Mouse (Mus musculus): ENCODE measurements around the gene Kctd21.

Gene Kctd21

DNA sequence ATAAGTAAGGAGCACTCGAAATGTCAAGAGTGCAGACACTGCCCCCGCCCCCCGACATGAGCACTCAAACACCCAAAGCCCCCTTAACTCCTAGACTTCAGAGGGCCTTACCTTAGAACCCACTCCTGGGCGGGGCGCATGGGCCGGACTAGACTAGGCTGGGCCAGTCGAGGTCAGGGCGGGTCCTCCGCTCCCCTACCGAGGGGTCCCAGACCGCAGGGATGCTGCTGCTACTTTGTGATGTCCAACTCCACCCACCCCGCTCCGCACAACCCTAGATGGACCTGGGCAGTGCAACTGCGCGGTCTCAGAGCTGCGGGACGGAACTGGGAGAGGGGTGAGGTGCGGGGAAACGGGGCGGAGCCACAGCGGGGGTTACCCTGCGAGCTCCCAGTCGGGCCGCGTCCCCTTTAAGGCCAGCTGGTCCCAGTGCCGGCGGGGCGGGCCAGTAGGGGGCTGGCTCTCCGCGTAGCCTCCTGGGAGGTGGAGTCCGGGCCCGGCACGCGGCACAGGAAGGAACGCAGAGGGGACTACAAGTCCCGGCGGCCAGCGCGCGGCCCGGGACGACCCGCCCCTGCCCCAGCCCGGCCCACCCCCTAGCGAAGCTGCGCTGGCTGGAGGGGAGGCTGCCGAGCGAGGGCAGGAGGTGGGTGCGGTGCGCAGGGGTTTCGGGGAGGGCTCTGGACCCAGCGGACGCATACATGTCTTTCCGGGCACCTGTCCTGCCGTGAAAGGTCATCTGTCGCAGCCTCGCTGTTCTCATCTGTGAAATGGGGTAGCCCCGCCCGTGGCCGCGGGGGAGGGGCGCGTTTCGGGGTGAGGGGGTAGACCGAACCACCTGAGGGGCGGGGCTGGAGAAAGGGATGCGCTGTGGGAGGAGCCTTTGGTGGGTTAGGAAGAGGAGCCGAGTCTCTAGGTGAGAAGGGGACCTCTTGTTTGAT lies at the start of gene Kctd21, which contains the start of gene Usp35:
TSS of gene Kctd21 (plus strand) at position 602 of the 941 bp plus-strand sequence.
TSS of gene Usp35 (minus strand) at position 295 of the 941 bp plus-strand sequence.
- DNase-seq (ENCODE audit: extremely low spot score, low spot score): peak; percentile 96

DNA sequence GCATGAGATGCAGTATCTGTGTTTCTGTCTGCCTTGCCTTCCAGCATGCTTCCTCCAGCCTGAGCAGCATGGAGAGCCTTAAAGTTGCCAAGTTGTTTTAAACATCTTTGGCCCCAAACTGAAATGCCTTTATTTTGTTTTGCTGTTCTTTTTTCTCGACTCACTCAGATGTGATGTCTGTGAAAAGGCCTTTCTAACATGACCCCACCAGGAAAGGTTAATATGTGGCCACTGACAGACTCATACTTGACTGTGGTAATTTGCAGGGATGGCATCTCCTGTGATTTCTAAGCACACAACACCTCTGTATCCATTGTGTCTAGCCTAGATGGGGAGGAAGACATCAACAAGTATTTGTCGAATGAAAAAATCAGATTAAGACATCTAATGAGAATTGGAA lies 35.1 kb upstream of the Kctd21 start:
- DNase-seq (ENCODE audit: extremely low spot score, low spot score): no peak

DNA sequence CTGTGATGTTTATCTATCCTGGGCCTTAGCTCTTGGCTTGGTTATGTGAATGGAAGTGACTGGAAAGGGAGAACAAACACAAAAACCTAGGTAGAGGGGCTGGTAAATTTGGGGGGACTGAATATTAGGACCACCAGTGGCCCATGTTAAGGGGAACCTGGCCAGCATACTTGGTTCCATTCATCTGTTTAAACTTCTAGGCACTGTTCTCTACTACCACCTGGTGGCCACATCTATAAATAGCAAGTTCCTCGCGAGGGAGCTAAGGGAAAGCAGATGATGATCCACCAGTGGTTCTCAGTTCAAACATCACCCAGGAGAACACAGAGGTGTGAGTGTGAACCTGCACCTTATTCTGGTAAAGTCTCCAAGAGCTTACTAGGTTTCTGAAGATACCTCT lies 34.7 kb upstream of the Kctd21 start:
- peak; percentile 57 for DNase-seq (ENCODE audit: extremely low spot score, low spot score)

DNA sequence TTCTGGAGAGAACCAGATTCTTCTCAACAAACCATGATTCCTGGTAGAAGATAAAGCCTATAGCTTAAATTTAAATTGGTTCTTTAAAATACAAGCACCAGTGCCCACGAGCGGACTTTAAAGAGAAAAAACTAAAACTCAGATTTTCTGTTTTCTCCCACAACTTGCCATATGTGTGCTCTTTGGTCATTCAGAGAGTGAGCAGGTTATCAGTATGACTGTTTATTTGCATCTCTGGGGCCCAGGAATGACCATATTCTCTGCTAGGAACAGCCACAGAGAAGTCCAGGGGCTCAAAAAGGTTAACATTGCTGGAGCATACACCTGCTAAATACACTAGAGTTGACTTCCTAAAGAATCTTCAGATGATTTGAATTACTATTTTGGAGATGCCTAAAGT lies 33.8 kb upstream of the Kctd21 start:
- no peak for DNase-seq (ENCODE audit: extremely low spot score, low spot score)

DNA sequence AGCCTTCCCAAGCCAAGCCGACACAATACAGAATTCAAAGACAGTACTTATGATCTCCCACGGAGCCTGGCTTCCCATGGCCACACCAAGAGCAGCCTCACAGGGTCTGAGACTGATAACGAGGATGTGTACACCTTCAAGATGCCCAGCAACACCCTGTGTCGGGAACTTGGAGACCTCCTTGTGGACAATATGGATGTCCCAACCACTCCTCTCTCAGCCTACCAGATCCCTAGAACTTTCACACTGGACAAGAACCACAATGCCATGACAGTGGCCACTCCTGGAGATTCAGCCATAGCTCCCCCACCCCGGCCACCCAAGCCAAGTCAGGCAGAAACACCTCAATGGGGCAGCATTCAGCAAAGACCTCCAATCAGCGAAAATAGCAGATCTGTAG lies 33.2 kb upstream of the Kctd21 start:
- no peak for DNase-seq (ENCODE audit: extremely low spot score, low spot score)

DNA sequence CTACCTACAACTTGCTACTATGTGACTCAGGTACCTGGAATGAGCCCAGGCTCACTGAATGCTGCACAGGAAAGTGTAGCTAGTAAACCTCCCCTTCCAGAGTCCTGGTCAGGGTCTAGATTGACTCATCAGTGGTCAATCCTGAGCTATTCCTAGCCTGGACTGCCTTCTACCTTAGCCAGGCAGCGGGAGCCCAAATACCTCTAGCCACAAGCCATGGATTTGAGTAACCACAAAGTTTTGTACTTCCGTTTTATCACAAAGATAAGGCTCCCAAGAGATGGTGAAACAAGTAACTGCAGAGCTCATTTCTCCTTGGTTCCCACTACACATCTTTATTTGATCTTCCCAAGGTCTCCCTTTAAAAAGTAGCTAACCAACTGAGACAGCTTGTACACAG lies 31.2 kb upstream of the Kctd21 start:
- no peak for DNase-seq (ENCODE audit: extremely low spot score, low spot score)

DNA sequence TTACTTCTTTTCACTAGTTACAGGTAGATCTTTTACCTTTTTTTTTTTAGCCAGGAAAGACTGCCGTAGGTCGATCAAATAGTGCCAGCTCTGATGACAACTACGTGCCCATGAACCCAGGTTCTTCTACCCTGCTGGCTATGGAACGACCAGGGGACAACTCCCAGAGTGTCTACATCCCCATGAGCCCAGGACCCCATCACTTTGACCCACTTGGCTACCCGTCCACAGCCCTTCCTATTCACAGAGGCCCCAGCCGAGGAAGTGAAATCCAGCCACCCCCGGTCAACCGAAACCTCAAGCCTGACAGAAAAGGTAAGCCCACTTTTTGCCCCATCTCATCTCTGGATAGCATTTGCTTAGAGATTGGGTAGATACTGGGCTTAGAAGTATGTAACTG lies 30.8 kb upstream of the Kctd21 start:
- no peak for DNase-seq (ENCODE audit: extremely low spot score, low spot score)

DNA sequence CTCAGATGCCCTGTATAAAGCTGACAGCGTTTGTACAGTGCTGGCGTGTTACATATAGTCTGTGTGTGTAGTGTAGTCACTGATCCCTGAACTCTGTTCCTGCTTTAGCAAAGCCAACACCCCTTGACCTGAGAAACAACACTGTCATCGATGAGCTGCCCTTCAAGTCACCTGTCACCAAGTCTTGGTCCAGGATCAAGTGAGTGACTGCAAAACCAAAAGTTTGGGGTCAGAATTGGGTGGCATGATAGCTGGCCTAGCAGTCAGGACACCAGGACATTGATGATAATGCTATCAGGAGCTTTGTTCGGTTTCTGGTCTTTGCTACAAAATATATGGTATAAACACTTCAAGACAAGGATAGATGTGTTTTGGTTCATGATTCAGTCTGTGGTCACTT lies 29.9 kb upstream of the Kctd21 start:
- no peak for DNase-seq (ENCODE audit: extremely low spot score, low spot score)

DNA sequence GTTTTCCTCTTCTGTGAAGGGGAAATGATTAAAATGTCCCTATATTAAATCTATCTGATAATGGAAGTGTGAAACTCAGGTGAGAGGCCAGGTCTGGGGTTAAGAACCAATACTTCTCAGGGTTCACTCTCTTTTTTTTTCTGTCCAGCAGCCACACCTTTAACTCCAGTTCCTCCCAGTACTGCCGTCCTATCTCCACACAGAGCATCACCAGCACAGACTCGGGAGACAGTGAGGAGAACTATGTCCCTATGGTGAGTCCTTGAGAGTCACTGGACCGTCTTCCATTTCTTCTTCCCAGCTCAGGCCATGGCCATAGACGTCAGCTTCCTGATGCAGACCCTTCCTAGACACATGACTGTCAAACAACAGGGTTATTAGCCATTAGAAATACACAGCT lies 29.3 kb upstream of the Kctd21 start:
- no peak for DNase-seq (ENCODE audit: extremely low spot score, low spot score)

DNA sequence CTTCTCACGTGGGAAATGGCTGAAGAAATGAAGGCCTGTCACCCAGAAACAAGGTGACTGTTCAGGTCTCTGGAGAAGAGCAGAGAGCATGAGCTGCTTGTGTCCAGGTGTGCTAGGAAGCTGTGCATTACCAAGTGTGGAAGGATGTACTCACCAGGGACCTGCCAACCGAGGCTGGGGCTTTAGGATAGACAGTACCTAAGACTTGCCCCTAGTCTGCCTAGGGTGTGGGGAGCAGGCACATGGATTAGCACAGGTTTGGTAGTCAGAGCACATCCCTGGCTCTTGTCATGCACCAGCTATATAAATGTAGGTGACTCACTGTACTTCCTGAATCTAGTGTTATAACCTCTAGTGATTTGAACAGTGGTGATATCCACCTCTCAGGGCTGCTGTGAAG lies 28.5 kb upstream of the Kctd21 start:
- DNase-seq (ENCODE audit: extremely low spot score, low spot score): no peak

DNA sequence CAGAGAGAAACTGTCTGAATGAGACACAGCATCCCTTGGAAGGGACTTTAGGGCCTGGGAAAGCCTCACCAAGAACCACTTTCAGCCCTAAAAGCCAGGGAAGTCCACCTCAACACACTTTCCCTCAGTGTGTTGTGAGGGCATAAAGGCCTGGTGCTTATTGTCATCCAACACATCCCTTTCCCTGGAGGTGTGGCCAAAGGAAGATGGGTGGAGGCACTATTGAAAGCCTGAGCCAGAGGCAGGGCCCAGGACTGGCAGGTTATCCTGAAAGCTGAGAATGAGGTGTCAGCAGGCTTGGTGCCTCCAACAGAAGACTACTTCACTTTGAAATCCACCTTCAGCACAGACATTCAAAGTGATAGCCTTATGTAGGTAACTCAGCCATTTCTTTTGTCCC lies 27.7 kb upstream of the Kctd21 start:
- DNase-seq (ENCODE audit: extremely low spot score, low spot score): no peak

DNA sequence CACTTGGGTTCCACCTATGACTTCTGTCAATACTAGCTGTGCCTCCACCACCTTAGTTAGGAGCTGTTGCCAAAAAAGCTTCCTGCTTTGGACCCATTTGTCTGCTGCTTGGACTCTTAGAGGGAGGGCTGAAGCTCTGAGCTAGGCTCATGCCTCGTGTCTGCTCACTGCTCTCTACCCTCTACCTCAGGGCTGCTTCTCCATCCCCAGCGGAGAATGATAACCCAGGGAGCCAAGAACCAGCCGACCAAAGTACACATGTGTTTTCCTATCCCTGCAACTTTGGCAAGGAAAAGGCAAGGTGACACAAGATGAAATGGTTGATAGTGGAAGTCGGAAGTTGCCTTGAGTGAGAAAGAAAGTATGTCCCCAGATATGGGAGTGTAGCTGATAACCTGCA lies 26.9 kb upstream of the Kctd21 start:
- DNase-seq (ENCODE audit: extremely low spot score, low spot score): no peak

DNA sequence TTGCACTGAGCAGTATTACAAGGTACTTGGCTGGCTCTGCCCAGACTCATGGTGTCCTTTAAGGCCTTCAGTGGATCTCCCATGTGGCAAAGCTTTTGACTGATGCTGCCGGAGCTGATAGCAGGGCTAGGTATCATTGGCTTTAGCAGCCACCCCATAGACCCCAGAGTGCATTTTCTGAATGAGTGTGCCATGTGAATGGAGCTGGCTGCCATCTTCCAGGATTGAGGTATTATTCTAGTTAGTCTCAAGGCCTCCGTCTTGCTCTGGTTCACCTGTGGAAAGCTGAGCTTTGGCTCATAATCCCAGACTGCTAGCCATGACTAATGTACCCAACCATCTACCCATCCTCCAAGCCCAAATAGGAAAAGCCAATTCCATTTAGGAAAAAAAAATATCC lies 25.3 kb upstream of the Kctd21 start:
- DNase-seq (ENCODE audit: extremely low spot score, low spot score): no peak

DNA sequence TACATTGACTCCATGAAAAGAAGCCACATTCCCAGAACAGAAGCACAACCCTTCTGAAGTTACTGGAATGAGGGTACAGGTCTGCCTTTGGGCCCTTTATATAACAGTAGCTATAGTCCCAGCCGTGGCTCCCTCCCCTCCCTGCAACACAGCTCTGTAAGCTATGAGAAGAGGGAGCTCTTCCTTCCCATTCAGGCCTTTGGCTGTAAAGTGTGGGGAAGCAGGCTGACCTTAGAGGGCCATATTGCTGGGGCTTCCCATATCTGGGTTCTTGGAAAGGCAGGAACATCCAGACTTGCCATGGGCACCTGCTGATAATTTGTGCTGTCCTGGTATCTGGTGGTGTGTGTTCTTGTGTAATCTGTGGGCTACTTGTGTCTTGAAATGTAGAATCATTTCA lies 24.6 kb upstream of the Kctd21 start:
- no peak for DNase-seq (ENCODE audit: extremely low spot score, low spot score)

DNA sequence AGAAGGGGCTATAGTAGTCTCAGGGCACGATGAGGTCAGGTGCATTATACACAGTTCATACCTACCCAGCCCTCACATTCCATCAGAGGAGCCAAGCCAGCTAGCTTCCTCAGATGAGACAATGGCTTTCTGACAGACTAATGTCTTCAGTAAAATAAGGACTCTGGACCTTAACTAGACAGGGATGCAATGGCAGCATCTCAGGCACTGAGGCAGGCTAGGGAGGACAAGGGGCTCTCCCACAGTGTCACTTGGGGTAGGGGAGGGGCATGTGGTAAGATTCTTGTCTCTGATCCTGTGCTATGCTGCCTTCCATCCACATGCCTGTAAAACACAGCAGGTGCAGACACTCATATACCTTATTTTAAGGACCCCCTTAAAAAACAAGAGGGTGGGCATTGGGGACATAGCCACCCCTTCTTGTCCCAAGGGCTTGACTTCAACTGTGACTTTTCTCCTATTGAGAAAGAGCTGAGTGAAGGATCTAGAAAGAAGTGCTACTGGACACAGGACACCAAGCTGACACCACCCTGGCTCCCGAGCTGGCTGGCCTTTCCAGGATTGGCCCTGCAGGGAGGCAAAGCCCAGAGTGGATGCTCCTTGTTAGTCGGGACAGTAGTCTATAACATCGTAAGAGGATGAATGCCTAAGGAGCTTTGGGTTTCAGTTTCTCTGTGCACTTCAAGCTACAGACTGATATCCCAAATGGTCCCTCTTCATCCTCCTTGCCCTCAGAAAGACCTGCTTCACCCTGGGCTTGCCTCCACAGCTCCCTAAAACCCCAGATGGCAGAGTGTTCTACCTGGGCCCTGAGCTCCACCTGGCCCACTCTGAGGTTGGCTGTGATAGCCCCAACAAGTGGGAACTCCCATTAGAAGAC lies 22.4 kb upstream of the Kctd21 start:
- no peak for DNase-seq (ENCODE audit: extremely low spot score, low spot score)

DNA sequence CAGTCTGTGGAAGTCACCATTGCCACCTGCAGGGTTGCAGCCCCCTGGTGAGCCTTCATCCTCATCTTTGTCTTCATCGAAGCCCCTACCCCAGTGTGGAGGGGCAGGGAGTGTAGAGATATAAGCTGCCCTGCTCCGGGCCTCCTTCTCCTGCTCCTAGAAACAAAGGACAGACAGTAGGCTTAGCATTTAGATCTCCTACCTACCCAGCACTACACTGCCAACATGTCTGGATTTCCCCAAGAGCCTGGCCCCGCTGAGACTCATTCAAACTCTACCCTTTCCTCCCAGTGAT lies 21.8 kb upstream of the Kctd21 start:
- no peak for DNase-seq (ENCODE audit: extremely low spot score, low spot score)

DNA sequence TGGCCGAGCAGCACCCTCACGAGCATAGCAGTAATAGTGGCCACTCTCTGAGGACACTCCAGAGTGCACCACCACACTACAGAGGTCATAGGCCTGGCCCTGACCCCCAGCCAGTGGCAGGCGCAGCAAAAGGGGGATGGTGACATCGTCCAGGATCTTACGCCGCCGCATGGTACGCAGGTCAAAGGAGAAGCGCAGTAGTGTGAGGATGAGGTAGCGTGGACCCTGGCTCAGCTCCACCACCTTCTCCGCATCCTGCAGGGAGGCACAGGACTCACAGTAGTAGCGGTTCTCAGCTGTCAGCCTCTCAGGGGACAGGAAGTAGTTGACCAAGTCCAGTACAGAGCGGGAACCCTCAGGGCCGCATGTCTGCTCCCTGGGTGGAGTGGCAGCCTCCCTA lies 20.5 kb upstream of the Kctd21 start:
- no peak for DNase-seq (ENCODE audit: extremely low spot score, low spot score)

DNA sequence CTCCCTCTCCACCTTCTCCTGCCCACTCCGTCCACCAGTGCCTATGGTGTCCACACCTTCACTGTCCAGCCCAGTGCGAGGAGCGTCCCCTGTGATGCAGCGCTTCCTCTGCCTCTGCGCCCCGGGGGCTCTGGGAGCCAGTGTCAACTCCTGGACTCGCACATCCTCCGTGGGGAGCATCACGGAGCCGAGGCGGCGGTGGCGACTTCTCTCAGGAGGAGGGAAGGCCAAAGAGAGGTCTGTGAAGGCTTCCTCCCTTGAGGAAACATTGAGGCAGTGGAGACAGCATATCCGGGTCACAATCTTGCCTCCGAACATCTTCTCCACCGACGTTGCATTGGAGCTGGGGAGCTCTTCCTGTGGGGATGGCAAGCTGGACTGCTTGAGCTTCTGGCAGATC lies 19.9 kb upstream of the Kctd21 start:
- DNase-seq (ENCODE audit: extremely low spot score, low spot score): no peak

DNA sequence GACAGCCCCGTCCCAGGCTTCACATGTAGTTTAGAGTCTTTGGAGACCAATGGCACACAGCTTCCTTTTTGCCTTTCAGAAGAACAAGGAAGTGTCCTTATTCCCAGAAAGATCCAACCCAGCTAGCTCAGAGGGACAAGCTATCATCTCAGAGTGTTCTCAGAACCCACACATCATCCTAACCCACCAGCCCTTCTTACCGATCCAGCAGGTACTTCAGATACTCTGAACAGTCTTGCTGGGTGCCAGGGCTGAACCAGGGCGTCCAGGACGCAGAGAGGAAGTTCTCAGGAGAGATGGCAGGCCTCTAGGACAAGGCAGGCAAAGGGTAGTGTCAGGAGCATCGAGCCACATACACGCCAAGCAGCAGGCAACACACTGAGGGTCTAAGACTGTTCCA lies 19.3 kb upstream of the Kctd21 start:
- no peak for DNase-seq (ENCODE audit: extremely low spot score, low spot score)

DNA sequence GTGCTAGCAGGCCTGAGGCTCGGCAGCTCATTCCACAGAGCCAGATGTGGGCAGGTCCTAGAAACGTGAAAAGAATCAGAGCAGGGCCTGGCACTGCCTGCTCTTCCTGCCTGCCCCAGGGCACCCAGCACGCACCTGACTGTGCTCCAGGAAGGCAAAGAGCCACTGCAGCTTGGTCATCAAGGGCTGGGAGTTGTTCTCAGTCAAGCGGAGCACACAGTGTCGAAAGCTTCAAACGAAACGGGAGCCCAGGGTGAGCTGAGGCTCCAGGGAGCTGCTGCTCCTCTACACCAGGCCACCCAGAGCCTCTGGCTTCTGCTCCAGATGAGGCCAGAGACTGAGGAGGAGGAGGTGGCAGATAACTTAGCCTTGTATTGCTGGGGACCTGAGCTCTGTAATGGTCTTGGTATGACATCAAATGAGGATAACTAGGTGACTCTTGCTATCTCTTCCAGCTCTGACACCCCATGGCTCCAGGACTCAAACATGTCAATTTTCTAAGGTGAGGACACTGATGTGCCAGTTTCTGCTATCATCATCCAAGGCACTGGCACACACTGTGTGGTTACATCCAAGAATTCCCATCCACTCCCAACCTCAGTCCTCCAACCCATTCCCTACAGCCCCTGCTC lies 18.6 kb upstream of the Kctd21 start:
- no peak for DNase-seq (ENCODE audit: extremely low spot score, low spot score)

DNA sequence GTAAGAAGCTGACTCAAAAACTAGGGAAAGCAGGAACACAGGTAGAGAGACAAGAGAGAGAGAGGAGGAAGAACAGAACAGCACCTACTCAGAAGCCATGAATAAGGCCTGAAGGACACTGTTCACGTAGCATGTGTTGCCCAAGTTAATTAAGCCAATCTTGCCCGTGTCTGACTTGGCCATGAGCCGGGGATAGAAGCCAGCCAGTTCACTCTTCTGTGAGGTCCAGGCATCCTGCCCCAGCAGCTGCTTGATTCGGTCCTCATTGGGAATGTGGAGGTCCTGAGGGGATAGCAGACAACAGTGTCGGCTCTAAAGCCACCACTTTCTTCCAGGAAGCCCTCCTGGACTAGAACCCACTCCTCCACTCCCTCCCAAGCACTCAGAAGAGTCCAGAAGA lies 17.5 kb upstream of the Kctd21 start:
- DNase-seq (ENCODE audit: extremely low spot score, low spot score): no peak

DNA sequence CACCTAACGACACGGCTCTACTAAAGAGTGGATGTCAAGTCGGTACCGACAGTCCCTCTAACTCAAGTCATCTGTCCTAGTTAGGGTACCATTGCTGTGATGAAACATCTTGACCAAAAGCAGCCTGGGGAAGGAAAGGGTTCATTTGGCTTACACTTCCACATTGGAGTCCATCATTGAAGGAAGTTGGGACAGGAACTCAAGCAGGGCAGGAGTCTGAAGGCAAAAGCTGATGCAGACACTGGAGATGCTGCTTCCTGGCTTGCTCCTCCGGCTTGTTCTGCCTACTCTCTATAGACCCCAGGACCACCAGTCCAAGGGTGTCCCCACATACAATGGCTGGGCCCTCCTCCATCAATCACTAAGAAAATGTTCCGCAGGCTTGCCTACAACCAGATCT lies 16.5 kb upstream of the Kctd21 start:
- DNase-seq (ENCODE audit: extremely low spot score, low spot score): no peak
